Mouse (Mus musculus) frontal cortex, adult 2 months (tissue): ENCODE data around the gene Ift22. TPM values are rescaled to one million over a fixed set of nuclear protein-coding genes. Genes with fewer than 3 reads are reported as not detected.
"Not testable (repeated sequence)": the region's sequence is repeated elsewhere in the genome, so short reads cannot be mapped to it uniquely, and the experiment has no call there.

Experiments
- DNase-seq, 2 experiments: peaks; one replicate each; pipeline ENCODE4 v3.0.0; 2022; ENCODE audit warnings: low spot score in 1 of 2; ENCODE audit errors: extremely low spot score in 1 of 2
- polyA plus RNA-seq: library from polyadenylated mRNA; depleted of rRNA; stranded (reverse); fragments of >200 nt; gene quantifications from 2 replicates; pipeline ENCODE4 v1.2.3, GENCODE M21; 2012

Gene Ift22
- polyA plus RNA-seq, 1 experiment = 82.5 TPM

DNA sequence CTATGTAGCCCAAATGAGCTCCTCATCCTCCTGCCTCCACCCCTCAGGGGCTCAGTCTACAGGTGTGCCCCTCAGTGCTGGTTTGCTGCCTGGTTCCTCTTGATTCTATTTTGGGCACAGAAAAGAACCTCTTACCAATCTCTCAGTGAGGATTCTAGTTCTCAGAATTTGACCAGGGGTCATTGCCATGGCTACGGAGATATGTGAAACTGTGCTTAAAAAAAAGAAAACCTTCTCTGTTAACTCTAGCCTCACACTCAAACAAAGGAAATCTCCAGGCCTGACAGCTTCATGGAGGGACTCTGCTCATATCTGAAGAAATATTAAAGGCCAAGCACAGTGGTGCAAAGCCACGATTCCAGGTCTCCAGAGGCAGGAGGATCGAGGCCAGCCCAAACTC, 34.8 kb downstream of the Ift22 start:
- DNase-seq = no peak

DNA sequence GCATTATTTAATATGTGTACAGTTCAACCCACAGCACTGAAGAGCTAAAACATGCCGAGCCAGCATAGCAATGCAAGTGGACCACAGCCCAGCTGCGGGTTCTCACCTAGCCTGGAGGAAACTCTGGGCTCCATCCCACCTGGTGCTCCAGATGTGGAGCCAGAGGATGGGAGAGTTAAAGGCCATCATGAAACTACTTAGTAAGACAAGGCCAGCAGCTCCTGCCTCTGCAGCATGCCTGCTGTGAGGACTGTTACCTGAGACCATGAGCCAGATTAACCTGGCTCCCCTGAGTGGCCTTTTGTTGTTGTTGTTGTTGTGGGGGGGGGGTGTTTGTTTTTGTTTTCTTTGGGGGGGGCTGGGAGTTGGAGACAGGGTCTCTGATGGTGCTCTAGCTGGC, 35.4 kb downstream of the Ift22 start:
- no peak for DNase-seq

DNA sequence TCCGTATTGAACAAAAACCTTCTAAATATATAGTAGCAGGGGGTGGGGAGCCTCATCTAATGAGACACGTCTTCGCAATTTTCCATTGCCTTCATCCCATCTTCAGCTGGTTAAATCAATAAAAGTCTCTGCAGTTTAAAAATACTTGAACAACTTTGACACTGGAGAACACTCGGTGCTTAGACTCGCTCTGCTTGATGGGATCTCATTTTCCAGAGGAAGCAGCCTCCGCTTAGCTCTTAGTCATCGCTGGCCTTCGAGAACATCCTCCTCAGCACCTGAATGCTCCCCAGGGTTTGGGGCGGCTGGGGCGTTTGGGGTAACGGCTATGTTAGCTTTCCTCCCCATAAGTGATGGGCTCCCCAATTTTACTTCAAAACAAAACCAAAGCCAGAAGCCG, 37.1 kb downstream of the Ift22 start:
- peak in 1 of 2 experiments; percentile 31 for DNase-seq

DNA sequence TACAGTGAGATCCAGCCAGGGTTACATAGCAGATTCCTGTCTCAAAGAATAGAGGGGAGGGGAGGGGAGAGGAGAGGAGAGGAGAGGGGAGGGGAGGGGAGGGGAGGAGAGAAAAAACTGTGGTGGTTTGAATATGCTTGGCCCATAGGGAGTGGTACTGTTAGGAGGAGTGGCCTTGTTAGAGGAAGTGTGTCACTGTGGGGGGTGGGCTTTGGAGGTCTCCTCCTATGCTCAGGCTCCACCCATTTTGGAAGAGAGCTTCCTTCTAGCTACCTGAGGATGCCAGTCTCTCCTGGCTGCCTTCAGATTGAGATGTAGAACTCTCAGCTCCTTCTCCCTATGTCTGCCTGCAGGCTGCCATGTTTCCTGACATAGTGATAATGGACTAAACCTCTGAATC, 39.9 kb downstream of the Ift22 start:
- DNase-seq = no peak

DNA sequence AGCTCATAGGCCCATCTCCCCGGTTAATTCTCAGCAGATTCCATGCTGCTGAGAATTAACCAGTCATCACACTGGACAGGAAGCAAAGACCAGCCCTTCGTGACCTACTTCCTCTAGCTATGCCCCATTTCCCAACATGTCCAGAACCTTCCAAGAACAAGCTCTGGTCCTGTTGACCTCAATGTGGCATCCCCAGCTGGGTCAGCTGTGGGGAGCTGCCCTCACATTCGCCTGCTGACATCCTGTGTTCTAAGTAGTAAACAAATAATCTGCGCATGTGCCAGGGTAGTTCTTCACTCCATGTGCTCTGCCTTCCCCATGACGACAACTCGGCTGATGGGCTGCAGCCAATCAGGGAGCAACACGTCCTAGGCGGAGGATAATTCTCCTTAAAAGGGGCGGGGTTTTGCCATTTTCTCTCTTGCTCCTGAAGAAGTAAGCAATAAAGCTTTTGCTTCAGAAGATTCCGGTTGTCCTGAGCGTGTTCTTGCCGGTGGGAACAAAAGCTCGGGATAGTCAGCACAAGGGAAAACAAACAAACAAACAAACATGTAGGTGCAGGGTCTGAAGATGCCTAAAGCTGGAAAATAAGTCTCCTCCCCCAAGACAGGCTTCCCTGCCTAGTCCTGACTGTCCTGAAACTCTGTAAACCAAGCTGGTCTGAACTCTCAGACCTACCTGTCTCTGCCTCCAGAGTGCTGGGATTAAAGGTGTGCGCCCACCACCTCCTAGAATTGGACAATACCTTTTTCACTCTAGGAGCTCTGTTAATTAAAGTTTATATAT, 41.8 kb downstream of the Ift22 start:
- not testable (repeated sequence) for DNase-seq

DNA sequence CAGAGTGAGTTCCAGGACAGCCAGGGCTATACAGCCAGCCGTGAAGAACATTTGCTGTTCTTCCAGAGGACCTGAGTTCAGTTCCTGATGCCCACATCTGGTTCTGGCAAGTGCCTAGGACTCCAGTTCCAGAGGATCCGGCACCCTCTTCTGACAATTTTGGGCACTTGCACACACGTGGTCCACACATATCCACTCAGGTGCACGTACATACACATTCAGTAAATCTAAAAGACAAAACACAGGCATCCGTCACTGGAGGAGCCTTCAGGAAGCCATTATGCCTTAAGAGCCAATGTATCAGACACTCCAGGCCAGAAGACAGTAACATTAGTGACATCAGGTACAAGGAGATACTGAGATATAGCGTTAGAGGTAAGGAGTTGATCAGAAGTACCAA, 42.6 kb downstream of the Ift22 start:
- no peak for DNase-seq

DNA sequence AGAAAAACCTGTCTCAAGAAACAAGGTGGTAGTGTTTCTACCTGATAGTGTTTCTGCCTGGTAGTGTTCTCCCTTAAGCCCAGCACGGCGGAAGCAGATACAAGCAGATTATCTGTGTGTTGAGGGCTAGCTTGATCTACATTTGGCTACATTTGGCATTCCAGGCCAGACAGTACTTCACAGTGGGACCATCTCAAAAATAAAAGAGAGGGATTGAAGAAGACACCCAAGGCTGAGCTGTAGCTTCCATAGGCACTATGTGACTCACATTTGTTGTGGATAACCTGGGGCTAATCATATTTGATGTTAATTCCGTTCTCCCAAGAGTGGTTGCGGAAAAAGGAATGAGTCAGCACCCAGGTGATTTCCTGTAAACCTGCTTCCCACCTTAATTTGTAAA, 44.2 kb downstream of the Ift22 start:
- DNase-seq = no peak

DNA sequence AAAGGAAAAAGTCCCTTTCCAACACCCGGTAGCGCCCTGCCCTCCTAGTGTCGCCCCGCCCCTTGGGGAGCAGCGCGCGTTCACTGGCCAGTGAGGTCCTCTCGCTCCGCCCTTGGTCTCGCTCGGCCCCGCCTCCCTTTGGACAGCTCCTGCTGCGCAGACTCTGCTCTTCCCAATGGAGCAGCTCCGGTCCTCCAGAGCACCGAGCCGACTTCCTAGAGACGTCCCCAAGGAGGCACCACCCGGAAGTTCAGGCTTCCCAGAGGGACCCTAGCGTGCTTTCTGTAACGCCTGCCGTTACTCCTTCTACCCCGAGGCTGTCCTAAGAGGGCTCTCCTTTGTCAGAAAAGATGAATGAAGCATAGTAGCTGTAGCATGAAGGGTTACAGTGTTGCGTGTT, 45.1 kb downstream of the Ift22 start, which contains the start of gene Fis1:
TSS of gene Fis1 (plus strand) at position 261 of the 400 bp plus-strand sequence.
- peak; percentile 93 to 98 for DNase-seq

DNA sequence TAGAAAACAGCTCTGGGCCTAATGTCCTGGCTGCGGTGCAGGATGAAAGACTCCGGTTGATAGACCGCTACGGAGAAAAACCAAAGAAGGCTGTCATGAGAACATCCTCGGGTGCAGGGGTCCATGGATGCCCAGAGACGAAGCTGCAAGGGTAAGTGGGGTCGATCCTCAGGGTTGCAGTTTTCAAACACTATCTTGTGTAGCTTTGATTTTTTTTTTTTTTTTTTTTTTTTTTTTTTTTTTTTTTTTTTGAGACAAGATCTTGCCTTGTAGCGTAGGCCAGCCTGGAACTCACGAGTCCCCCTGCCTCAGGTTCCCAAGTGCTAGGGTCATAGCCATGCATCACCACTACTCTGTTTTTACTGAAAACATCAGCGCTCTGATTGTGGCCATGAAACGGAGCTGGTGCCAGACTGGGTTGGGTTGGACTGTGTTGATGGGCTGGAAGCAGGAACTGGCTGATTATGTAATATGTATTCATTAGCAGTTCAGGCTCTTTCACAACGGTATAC, 45.5 kb downstream of the Ift22 start:
- DNase-seq = peak in 1 of 2 experiments; percentile 59

DNA sequence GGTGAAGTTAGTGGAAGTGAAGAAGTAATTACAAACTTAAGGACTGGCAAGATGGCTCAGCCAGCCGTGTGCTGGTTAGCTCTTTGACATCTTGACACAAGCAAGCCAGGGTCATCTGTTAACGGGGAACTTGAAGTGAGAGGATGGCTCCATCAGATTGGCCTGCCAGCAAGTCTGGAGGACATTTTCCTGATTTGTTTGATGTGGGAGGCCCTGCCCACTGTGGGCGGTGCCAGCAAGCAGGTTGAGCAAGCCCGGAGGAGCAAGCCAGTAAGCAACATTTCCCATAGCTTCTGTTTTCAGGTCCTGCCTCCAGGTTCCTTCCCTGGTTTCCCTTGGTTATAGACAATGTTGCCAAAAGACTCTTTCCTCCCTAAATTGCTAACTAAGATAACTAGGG, 47.7 kb downstream of the Ift22 start:
- no peak for DNase-seq

DNA sequence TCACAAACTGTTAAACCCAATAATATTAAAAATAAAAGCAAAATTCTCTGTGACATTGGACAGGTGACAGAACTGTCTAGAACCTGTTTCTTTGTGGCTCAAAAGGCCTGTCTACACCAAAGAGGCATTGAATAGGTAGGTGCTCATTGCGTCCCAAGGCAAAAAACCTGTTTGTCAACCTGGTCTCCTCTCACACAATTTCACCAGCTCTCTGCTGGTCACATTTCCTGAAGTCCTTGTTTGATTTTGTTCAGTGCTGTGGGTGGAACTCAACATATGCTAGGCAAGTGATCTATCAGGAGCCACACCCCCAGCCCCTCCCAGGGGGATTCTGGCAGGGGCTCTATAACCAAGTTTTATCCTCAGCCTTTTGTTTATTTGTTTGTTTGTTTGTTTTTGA, 49.3 kb downstream of the Ift22 start:
- no peak for DNase-seq

DNA sequence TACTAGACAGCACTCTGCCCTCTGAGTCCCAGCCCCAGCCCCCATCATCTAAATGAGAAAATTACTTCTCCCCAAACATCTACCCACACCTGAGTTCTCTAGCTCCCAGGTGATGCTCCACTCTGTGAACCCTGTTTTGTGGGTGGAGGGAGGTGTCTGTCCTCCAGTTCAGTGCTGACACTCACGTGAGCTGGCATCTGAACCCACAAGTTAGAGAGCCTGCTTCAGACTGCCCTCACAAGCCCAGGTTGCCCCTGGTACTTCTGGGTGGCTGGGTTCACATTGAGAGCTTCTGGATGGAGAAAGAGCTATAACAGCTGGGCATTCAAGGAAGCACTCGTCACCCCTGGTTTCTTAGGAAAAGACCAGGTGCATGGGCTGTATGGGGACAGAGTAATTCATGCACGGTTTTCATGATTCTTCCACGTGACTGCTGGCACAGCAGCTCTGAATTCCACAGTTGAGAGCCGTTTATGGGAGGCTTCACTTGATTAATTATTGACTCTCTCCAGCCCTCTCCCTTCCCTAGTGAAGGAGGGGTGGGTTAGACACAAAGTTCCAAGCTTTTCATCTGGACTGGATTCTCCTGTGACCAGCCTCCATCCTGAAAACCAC, 51.1 kb downstream of the Ift22 start:
- no peak for DNase-seq

DNA sequence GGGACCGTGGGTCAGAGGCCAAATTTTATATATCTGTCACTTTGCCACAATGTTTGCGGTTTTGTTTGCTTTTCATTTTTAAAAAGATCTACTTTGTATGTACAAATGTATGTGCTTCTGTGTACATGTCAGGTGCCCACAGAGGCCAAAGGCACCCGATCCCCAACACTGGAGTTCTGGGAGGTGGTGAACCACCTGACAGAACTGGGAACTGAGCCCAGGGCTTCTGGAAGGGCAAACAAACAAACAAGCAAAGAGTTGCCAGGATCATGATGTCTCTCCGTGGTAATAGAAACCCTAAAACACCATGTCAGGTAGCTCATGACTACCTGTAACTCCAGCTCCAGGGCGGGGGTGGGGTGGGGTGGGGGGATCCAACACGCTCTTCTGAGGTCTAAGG, 52.1 kb downstream of the Ift22 start:
- no peak for DNase-seq

DNA sequence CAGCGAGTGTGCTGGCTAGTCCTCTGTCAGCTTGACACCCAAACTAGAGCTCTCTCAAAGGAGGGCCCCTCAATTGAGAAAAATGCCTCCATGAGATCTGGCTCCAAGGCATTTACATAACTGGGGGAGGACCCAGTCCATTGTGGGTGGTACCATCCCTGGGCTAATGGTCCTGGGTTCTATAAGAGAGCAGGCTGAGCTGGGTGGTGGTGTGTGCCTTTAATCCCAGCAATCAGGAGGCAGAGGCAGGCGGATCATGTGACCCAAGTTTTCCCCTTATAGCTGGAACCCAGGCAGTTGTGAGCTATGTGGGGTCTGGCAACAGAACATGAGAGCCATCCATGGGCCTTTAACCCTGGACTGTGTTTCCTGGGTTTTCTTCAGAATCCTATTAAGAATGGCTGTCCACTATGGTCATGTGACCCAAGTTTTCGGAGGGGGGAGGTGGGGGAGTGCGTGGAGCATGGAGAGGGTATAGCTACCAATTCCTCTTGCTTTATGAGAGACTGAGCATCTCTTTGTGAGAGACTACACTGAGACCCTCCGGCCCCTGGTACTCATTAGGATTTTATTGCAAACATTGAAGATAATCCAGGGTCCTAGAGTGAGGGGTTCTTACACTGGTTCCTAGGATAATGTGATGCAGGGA, 53.5 kb downstream of the Ift22 start:
- DNase-seq = peak in 1 of 2 experiments; percentile 27

DNA sequence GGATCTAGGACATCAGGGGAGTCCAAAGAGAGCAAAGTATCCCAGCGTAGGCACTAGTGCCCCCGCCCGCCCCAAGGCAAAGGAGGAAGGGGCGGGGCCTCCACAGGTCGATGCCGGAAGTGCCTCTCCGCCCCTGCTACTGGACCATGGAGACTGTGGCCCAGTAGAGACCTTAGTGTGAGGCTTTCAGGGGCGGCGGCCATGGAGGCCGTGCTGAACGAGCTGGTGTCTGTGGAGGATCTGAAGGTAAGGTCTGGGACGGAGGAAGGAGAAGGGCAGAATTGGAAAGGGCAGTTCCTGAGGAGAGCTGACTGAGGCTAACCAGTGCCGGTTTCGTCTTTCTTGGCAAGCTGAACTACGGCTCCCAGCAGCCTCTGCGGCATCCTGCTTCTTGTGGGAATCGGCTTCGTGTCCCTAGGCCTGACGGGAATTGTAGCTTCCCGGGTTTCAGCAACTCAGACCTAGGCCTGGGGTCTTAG, 54.1 kb downstream of the Ift22 start:
- DNase-seq = peak; percentile 86 to 91

DNA sequence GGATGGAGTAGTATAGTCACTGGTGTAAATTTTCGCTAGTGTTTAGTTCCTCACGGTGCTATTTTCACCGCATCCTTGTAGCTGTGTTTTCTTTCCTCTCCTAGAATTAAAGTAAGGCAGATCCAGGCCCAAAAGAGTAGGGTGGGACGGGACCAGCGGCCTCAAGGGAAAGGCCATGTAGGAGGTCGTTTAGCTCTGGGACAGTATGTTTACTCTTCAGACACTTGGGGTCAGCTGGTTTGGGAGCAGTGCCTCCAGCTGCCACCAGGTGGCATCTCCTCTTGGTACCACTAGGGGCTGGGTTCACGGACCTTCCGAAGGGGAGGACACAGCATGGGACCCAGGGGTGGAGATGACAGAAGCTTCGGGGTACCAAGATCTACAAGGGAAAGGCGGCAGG, 54.6 kb downstream of the Ift22 start:
- peak; percentile 55 to 87 for DNase-seq

DNA sequence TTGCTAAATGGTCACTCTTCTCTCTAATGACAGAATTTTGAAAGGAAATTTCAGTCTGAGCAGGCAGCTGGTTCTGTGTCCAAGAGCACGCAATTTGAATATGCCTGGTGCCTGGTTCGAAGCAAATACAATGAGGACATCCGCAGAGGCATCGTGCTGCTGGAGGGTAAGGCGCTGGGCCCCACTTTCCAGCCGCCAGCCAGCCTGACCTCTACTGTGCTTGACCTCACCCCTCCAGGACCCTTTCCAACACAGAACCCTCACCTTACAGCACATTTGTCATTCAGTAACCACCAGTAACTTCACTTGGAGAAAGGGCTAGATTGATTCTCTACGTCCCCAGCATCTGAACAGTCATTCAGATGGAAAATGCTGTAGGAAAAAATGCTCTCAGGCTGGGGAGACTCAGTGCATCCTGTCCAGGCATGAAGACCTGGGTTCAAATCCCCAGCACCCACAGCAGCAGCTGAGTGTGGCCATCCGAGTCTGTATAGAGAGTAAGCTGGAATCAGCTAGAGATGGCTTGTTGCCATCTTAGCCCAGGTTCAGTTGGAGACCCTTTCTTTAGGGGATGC, 55.1 kb downstream of the Ift22 start:
- no peak for DNase-seq
